Mouse (Mus musculus): Measurements from ENCODE around the gene C130050O18Rik. TPM values are rescaled to one million over a fixed set of nuclear protein-coding genes. Genes with fewer than 3 reads are reported as not detected.
A peak's percentile ranks its signal among the peaks of the same experiment; 100 is the strongest.

C130050O18Rik gene
- total and polyA plus RNA-seq, 2 experiments = 0.18 to 1.6 TPM

DNA sequence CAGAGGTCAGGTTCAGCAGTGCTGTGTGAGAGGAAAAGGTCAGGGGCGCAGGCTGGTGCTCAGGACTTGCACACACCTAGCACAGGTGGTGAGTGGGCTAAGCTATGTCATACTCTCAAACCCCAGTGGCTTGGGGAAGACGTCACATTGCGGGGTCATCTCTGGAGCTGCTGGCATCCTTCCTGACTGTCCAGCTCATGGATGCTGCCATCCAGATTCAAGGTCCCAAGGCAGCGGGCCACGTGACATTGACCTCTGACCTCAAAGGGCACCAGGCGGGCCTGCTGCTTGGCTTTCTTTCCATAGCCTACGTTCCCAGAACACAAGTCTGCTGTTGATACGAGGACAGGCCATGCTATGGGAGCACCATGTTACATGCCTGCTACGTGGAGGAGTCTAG lies 21.9 kb downstream of the C130050O18Rik start:
- WGBS = 55% methylated on average over 9 of the region's 9 CpGs

DNA sequence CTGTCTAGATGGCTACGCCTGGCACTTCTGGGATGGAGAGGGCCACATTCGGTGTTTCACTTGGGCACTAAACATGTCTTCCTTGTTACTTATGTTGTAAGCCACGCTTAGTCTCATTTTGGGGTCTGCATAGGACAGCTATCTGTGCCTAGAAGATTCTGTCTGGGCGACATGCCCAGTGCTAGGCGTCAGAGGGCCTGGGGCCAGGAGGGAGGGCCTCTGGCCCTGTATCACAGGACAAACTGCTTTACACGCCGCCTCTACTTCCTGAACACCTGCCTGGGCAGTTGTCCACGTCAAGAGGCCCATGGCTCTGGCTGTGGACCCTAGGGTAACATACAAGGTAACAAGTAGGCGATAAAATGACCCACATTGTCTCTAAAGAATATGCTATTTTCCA lies 22.9 kb downstream of the C130050O18Rik start:
- no peak overlapping the region for H3K27ac ChIP-seq (replicated peaks; ENCODE audit: insufficient read depth, low read depth, low read length)
- H3K9ac ChIP-seq (ENCODE audit: low read depth, low read length) = no peak overlapping the region
- 55% methylated on average over 9 of the region's 9 CpGs for WGBS
- H3K4me3 ChIP-seq (ENCODE audit: insufficient read depth, low read depth, low read length) = no peak overlapping the region
- DNase-seq (ENCODE audit: extremely low read depth, low read depth, low spot score) = peak; percentile 46
- no peaks in the 10 kb centered on the region for H3K36me3 ChIP-seq (ENCODE audit: control insufficient read depth, insufficient read depth, low read length)
- no peaks in the 10 kb centered on the region for H3K4me1 ChIP-seq (ENCODE audit: control insufficient read depth, insufficient read depth, low read length)
- no peaks in the 10 kb centered on the region for H3K27me3 ChIP-seq (ENCODE audit: control insufficient read depth, insufficient read depth, low read length)
- TF ChIP-seq CTCF (IDR thresholded peaks at IDR 0.05; ENCODE audit: low read depth, low read length) (no peak), POLR2A (IDR thresholded peaks at IDR 0.05; ENCODE audit: extremely low read depth, insufficient read depth, low read length) (no peak)
- no peaks in the 10 kb centered on the region for H3K79me2 ChIP-seq (ENCODE audit: control insufficient read depth, insufficient read depth, low read length)

More for the DNA sequence above, 21.9 kb downstream of the C130050O18Rik start:
- Histone ChIP-seq H3K79me2 (ENCODE audit: control insufficient read depth, insufficient read depth, low read length) (no peaks in the 10 kb centered on the region), H3K9ac (ENCODE audit: low read depth, low read length) (no peak overlapping the region), H3K36me3 (ENCODE audit: control insufficient read depth, insufficient read depth, low read length) (no peaks in the 10 kb centered on the region), H3K27ac (replicated peaks; ENCODE audit: insufficient read depth, low read depth, low read length) (no peak overlapping the region), H3K27me3 (ENCODE audit: control insufficient read depth, insufficient read depth, low read length) (no peaks in the 10 kb centered on the region), H3K4me3 (ENCODE audit: insufficient read depth, low read depth, low read length) (no peak overlapping the region), H3K4me1 (ENCODE audit: control insufficient read depth, insufficient read depth, low read length) (no peaks in the 10 kb centered on the region)
- DNase-seq (ENCODE audit: extremely low read depth, low read depth, low spot score) = peak; percentile 61
- TF ChIP-seq POLR2A (IDR thresholded peaks at IDR 0.05; ENCODE audit: extremely low read depth, insufficient read depth, low read length) = no peak
- TF ChIP-seq CTCF (IDR thresholded peaks at IDR 0.05; ENCODE audit: low read depth, low read length) = no peak

DNA sequence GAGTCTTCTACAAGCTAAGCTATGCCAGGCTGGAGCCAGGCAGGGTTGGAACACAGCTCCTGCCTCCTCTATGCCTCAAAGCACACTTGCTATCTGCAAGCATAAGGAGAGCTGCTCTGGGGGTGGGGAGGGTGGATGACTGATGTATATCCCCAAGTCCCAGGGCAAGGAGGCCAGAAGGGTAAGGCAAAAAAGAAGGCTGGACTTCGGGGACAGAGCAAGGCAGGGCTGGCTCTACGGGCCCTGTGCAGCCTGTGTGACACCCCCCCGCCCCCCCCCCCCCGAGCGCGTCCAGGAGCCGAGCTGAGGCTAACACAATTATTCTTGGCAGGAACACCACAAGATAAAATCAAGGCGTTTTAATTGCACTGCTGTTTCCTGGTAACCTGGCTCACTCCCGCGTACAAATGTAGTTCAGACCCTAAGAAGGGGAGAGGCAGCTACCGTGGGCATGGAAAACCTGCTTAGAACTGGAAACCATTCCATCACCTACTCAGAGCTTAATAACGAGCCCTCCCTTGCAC lies 24.8 kb downstream of the C130050O18Rik start:
- Histone ChIP-seq H3K79me2 (ENCODE audit: control insufficient read depth, insufficient read depth, low read length) (no peaks in the 10 kb centered on the region), H3K4me1 (ENCODE audit: control insufficient read depth, insufficient read depth, low read length) (no peaks in the 10 kb centered on the region), H3K27me3 (ENCODE audit: control insufficient read depth, insufficient read depth, low read length) (no peaks in the 10 kb centered on the region), H3K27ac (replicated peaks; ENCODE audit: insufficient read depth, low read depth, low read length) (no peak overlapping the region), H3K4me3 (ENCODE audit: insufficient read depth, low read depth, low read length) (no peak overlapping the region), H3K9ac (ENCODE audit: low read depth, low read length) (no peak overlapping the region), H3K36me3 (ENCODE audit: control insufficient read depth, insufficient read depth, low read length) (no peaks in the 10 kb centered on the region)
- DNase-seq (ENCODE audit: extremely low read depth, low read depth, low spot score) = no peak
- 63% methylated on average over 12 of the region's 12 CpGs for WGBS
- TF ChIP-seq POLR2A (IDR thresholded peaks at IDR 0.05; ENCODE audit: extremely low read depth, insufficient read depth, low read length) = no peak
- TF ChIP-seq CTCF (IDR thresholded peaks at IDR 0.05; ENCODE audit: low read depth, low read length) = no peak

DNA sequence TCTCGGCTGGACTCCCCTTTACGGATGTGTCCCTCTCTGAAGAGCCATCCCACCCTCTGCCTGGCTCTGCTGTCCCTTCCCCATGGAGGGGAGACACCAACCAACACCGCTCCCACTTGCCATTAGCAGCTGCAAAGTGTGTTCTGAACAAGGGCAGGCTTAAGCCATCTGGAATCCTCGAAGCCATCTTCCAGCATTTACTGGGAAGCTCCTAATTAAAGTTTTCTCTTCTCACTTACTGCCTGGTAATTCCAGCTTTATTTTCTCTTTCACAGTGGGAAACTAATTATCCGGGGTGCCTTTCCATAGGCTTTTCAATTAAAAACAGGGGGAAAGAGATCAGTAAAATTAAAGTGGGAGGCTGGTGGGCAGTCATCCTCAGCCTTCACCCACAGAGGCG lies 27.3 kb downstream of the C130050O18Rik start:
- Histone ChIP-seq H3K4me3 (ENCODE audit: insufficient read depth, low read depth, low read length) (no peak overlapping the region), H3K4me1 (ENCODE audit: control insufficient read depth, insufficient read depth, low read length) (no peaks in the 10 kb centered on the region), H3K9ac (ENCODE audit: low read depth, low read length) (no peak overlapping the region), H3K27me3 (ENCODE audit: control insufficient read depth, insufficient read depth, low read length) (no peaks in the 10 kb centered on the region), H3K79me2 (ENCODE audit: control insufficient read depth, insufficient read depth, low read length) (no peaks in the 10 kb centered on the region), H3K36me3 (ENCODE audit: control insufficient read depth, insufficient read depth, low read length) (no peaks in the 10 kb centered on the region), H3K27ac (replicated peaks; ENCODE audit: insufficient read depth, low read depth, low read length) (no peak overlapping the region)
- WGBS = 88% methylated on average over 6 of the region's 6 CpGs
- DNase-seq (ENCODE audit: extremely low read depth, low read depth, low spot score) = no peak
- TF ChIP-seq POLR2A (IDR thresholded peaks at IDR 0.05; ENCODE audit: extremely low read depth, insufficient read depth, low read length) = no peak
- TF ChIP-seq CTCF (IDR thresholded peaks at IDR 0.05; ENCODE audit: low read depth, low read length) = no peak

DNA sequence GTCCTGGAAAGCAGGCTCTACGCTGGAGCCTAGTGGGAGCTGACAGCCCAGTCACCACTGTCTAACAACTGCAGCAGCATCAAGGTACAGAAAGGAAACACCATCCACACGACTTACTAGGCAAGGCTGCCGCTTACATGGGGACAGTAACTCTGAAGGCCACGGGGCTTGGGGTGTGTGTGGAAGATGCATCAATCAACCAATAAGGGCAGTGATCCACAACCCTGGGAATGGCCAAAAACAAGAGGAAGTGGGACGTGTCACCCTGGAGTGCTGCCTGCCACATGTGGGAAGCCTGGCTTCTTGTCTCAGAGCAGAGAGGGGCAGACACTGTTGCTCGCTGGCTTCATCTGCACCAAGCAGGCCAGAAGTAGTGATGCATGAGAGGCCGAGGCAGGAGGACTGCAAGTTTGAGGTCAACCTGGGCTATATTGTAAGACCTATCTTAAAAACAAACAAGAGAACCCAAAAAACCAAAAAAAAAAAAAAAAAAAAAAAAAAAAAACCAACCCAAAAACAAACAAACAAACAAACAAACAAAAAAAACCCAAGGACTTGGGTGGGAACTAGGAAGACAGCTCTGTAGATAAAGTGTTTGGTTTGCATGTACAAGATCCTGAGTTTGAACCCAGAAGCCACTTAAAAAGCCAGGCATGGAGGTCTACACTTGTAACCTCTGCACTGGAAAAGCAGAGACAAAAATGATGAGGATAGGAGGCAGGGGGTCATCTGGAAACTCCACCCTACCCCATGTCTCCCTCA lies 27.8 kb downstream of the C130050O18Rik start:
- Histone ChIP-seq H3K27ac (replicated peaks; ENCODE audit: insufficient read depth, low read depth, low read length) (no peak overlapping the region), H3K4me1 (ENCODE audit: control insufficient read depth, insufficient read depth, low read length) (no peaks in the 10 kb centered on the region), H3K79me2 (ENCODE audit: control insufficient read depth, insufficient read depth, low read length) (no peaks in the 10 kb centered on the region), H3K4me3 (ENCODE audit: insufficient read depth, low read depth, low read length) (no peak overlapping the region), H3K36me3 (ENCODE audit: control insufficient read depth, insufficient read depth, low read length) (no peaks in the 10 kb centered on the region), H3K9ac (ENCODE audit: low read depth, low read length) (no peak overlapping the region), H3K27me3 (ENCODE audit: control insufficient read depth, insufficient read depth, low read length) (no peaks in the 10 kb centered on the region)
- TF ChIP-seq POLR2A (IDR thresholded peaks at IDR 0.05; ENCODE audit: extremely low read depth, insufficient read depth, low read length) (no peak), CTCF (IDR thresholded peaks at IDR 0.05; ENCODE audit: low read depth, low read length) (no peak)
- no peak for DNase-seq (ENCODE audit: extremely low read depth, low read depth, low spot score)
- WGBS = 74% methylated on average over 7 of the region's 7 CpGs
